Mouse (Mus musculus) hindlimb bud, embryonic 11.5 days (tissue): ENCODE results near the gene Chkb.

ENCODE experiments used
- DNase-seq: peaks from one replicate; pipeline ENCODE4 v3.0.0-alpha.2; 2012; ENCODE audit warnings: low read depth, low spot score; ENCODE audit errors: extremely low spot score

Gene Chkb

GRCm38 (mm10) chr15:89429352-89430221, at the start of gene Chkb, which contains the start of the genes C730034F03Rik and Gm44502:
Gene Chkb (minus strand): TSS chr15:89429908.
Gene C730034F03Rik (plus strand): TSS chr15:89429589.
Gene Gm44502 (minus strand): TSS chr15:89429696.
- DNase-seq = peak; percentile 86

- DNase-seq = no peak
These were observed 48.9 kb upstream of the Chkb start for GRCm38 (mm10) chr15:89478622-89479021.

DNA sequence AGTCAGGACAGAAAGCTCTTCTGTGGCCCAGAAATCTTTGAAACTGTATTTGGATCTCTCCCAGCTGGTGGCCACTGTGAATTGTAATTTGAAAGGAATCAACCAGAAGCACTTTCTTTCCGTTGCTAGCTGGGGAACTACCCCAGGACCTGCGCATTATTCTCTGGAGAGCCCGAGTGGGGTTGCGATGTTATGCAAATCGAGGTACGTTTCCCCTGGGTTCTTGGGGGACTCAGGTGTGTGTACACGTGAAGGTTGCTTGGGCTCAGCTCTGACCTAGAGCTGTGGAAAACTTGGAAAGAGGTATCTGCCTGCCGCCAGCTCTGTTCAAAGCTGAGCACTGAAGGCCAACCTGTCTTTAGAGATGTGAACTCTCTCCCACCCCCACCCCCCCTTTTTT, 48.1 kb upstream of the Chkb start:
- no peak for DNase-seq

DNA sequence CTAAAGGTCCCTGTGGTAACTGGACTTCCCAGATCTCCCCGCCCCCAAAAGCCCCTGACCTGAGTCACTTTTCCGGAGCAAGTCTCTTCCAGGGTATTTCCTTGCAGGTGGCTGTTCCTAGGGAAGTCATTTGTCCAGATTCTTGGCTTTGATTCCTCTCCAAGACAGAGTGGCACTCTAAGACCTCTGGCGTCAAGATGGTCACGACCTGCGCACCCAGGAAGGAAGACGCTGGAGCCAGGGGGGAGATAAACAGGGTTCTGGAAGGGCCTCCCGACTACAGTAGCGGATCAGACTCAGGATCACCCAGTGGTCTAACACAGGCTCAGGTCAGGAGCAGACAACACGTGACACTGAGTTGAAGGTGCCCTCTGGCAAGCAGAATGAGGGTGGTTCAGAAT, 47.4 kb upstream of the Chkb start, which contains the start of gene Arsa:
TSS of gene Arsa (minus strand) at position 335 of the 401 bp plus-strand sequence.
- no peak for DNase-seq

- DNase-seq = no peak
These were observed 46.7 kb upstream of the Chkb start for GRCm38 (mm10) chr15:89476475-89476815.

GRCm38 (mm10) chr15:89475611-89476474, 46.1 kb upstream of the Chkb start:
- no peak for DNase-seq

DNA sequence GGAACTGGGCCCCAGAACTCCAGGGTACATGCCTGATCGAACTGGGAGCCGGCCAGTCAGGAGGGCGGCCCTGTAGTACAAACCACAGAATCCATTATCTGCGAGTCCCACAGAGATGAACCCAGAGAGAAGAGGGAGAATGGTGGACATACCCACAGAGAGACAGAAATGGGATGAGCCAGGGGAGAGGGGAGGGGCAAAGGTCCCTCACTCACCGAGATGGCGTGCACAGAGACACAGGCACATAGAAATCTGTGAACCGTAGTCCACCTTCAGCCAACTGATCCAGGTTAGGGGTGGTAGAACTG, 45.5 kb upstream of the Chkb start:
- DNase-seq = no peak

DNA sequence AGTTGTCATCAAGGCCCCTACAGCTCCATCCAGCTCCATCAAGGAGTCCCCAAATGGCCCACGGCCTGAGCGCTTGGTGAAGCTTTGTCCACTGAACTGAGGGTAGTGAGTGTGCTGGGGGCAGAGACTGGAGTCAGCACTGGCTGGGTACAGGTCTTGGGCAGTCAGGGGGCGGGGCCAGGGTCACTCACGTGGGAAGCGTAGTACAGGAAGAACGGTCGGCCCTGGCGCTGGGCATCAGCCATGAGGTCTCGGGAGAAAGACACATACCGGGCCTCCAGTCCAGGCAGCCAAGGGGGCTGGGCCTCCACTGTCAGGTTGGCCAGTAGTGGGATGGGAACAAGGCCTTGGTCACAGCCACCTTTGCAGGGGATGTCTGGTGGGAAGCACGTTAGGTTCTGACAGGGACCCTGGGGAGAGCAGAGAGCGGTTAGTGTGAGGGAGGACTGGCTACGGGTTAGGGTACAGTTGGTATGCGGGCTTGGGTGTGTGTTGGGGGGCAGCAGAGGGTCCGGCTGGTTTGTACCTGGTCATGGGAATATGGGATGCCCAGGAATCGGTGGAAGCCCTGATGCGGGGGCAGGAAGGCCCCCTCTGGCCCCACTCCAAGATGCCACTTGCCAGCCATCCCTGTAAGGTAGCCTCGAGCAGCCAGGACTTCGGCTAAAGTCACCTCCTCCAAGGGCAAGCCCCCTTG, 45.0 kb upstream of the Chkb start:
- no peak for DNase-seq

GRCm38 (mm10) chr15:89473921-89474320, 44.2 kb upstream of the Chkb start:
- no peak for DNase-seq

- DNase-seq = no peak
These were observed 43.7 kb upstream of the Chkb start for GRCm38 (mm10) chr15:89473370-89473769.

DNA sequence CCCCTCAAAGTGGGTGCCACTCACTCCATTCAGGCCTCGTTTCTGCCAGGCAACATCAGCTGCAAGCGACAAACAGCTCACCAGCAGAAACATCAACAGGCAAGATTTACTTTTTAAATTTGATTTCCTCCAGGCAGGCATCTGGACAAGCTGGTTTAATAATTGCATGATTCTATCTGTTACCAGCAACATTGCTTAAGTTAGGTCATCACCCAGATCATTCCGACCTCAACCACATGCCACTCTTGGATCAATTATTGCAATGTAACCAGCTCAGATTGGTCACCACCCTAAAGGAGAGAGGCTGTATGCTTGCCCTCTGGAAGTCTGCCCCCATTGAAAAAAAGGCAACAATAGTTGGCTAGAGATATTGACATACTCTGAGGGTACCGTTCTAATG, 41.8 kb upstream of the Chkb start:
- no peak for DNase-seq

DNA sequence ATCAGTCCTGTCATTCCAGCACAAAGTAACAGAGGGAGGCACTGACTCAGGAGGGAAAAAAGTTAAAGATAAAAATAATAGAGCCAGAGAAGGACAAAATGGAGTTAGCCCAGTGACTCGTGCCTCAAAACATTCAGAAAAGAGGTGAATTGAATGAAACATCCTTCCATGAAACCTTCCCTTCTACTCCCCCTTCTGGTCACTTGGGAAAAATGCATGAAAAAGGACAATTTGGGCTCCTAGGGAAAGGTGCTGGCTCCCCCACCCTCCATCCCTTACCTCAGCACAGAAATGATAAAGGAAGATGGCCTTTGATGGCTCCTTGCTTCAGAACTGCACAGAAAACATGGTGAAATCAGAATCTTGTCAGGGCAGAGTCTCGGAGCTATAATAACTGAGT, 38.9 kb upstream of the Chkb start:
- DNase-seq = no peak

DNA sequence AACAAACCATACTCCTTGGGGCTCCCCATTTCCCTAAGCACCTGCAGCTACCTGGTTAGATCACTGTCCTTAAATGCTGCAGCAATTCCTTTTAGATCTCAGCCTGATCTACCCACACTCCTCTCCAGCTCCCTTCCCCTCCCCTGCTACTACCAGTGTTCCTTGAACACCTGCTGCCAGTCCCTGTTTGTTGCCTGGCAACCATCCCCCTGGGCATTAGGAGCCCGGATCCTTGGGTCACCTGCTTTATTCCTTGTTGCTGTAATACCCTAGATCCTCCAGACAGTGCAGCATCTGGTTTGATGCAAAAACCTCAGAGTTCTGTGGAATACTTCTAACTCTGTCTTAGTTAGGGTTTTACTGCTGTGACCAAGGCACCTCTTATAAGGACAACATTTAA, 35.3 kb upstream of the Chkb start:
- DNase-seq = no peak

DNA sequence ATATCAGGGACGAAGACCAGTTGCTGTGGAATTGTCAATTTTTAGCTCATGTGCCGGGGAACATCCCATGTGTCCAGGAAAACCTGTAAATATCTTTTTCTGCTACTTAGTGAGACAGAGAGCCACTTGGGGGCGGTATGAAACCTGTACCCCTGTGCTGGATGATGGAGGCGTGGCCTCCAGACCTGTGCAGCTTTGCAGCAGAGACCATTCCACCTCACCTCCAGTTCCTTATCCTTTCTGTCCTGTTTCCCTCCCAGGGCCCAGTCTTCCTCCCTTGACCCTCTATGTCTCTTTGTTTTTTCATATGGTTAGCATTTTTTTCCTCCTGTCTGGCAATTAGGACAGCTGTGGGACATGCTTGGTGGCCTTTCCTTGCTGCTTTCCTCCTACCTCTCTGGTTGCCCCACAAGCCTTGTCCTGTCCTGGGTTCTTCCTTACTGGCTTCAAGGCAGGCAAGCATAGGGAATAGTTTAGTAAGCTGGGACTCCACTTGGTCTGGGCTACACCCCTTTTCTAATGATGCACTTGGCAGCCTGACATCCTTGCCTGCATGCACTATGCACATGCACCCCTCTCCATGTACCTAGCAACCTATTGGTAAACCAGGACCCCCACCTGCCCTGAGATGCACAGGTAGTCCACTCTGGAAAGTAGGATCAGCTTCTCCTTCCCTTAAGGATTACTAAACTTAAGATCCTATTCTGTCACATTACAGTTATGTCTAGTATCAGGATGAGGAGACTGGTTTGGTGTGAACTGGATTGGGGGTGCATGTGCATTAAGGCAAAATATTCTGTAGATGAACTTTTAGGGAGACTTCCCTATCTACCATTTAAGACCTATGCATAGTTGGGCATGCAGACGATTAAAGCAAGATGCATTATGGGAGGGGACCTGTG, 33.9 kb upstream of the Chkb start:
- no peak for DNase-seq

DNA sequence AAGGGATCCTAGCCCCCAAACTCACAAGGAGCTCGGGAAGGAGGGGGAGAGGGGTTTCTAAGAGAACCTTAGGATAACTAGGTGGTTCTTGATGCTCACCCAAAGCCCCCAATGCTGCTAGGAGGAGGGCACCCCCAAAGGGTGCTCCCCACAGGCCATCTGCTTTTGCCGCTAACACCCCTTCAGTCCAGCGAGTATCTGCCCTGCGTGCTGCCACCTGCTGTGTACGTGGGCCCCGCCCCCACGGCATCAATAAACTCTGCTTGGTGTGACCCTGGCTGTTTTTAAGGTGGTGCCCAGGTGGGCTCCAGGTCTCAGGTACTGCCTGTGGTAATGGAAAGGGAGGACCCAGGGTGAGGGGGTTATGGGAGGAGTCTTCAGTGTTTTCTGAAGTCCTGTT, 32.5 kb upstream of the Chkb start:
- DNase-seq = no peak

- no peak for DNase-seq
These were observed 31.6 kb upstream of the Chkb start for GRCm38 (mm10) chr15:89461321-89461720.

DNA sequence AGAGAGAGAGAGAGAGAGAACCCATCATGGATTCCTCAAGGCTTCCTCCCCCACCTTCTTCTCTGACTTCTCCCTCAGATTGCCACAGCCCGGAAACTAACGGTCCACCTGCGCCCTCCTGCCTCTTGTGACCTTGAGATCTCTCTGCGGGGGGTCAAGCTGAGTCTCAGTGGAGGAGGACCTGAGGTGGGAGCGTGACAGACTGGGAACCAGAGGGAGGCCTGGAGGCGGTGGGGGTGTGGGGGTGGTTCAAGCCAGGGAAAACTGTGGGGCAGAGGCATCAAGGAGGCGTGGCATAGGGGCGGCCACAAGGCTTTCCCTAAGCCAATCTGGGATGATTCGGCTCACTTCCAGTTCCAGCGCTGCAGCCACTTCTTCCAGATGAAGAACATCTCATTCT, 30.6 kb upstream of the Chkb start:
- DNase-seq = no peak

- DNase-seq = no peak
These were observed 30.1 kb upstream of the Chkb start for GRCm38 (mm10) chr15:89459821-89460220.

- no peak for DNase-seq
These were observed 29.2 kb upstream of the Chkb start for GRCm38 (mm10) chr15:89458942-89459341.

GRCm38 (mm10) chr15:89455642-89456041, 25.9 kb upstream of the Chkb start:
- no peak for DNase-seq
